Mouse (Mus musculus) midbrain, embryonic 13.5 days (tissue): ENCODE measurements around the gene Gstm7. TPM values are rescaled to one million over a fixed set of nuclear protein-coding genes. Genes with fewer than 3 reads are reported as not detected.
A peak's percentile ranks its signal among the peaks of the same experiment; 100 is the strongest.
"Not testable (repeated sequence)": the region's sequence is repeated elsewhere in the genome, so short reads cannot be mapped to it uniquely, and the experiment has no call there.

Experiments
- ATAC-seq: fragments of 200-750 bp; cut with Nextera tagmentation; 2 replicates; pipeline ENCODE4 v1.8.0; 2017; ENCODE audit warnings: mild to moderate bottlenecking, moderate TSS enrichment, moderate library complexity
- H3K27ac ChIP-seq: fragments of 300-500 bp; sonication (generic); 2 replicates; pipeline ENCODE4 v1.5.1; 2015; ENCODE audit warnings: inconsistent platforms, mild to moderate bottlenecking, moderate library complexity
- H3K27me3 ChIP-seq: fragments of 300-500 bp; sonication (generic); 2 replicates; pipeline ENCODE4 v1.6.1; 2015; ENCODE audit warnings: mild to moderate bottlenecking, inconsistent platforms
- H3K36me3 ChIP-seq: fragments of 300-500 bp; sonication (generic); 2 replicates; pipeline ENCODE4 v1.6.1; 2015; ENCODE audit warnings: mild to moderate bottlenecking, inconsistent platforms
- H3K4me1 ChIP-seq: fragments of 300-500 bp; sonication (generic); replicated peaks from 2 replicates; pipeline ENCODE4 v1.6.1; 2015; ENCODE audit warnings: inconsistent platforms
- H3K4me2 ChIP-seq: fragments of 300-500 bp; sonication (generic); replicated peaks from 2 replicates; pipeline ENCODE4 v1.6.1; 2015; ENCODE audit warnings: moderate library complexity, mild to moderate bottlenecking, inconsistent platforms
- H3K4me3 ChIP-seq: fragments of 300-500 bp; sonication (generic); replicated peaks from 2 replicates; pipeline ENCODE4 v1.5.1; 2015; ENCODE audit warnings: mild to moderate bottlenecking, inconsistent platforms
- H3K9ac ChIP-seq: fragments of 300-500 bp; sonication (generic); replicated peaks from 2 replicates; pipeline ENCODE4 v1.6.1; 2015; ENCODE audit warnings: mild to moderate bottlenecking, inconsistent platforms
- H3K9me3 ChIP-seq: fragments of 300-500 bp; sonication (generic); 2 replicates; pipeline ENCODE4 v1.6.1; 2016; ENCODE audit warnings: mild to moderate bottlenecking, inconsistent platforms
- WGBS: fragments of 180-500 bp; shearing (Covaris S2); methylation state at CpG from one replicate; pipeline ENCODE4 v1.1.7; 2015; 5-methylcytosine and 5-hydroxymethylcytosine counted together
- polyA plus RNA-seq: library from polyadenylated mRNA; unstranded; fragments of >200 nt; fragmentation: Nextera tagmentation; extraction: Ambion mirVana; gene quantifications from 2 replicates; pipeline ENCODE4 v1.2.1, GENCODE M21; 2015

The Gstm7 gene
- polyA plus RNA-seq, 1 experiment from 2014 or later, result 100 TPM

GRCm38 (mm10) chr3:107898691-107899090 lies 32.9 kb downstream of the Gstm7 start:
- Histone ChIP-seq H3K4me3 (no peak overlapping the region), H3K9ac (no peak overlapping the region), H3K36me3 (peaks cover 15% of the 10 kb centered on the region), H3K4me2 (no peak overlapping the region), H3K9me3 (no peaks in the 10 kb centered on the region), H3K4me1 (peaks cover 12% of the 10 kb centered on the region), H3K27ac (no peak overlapping the region), H3K27me3 (no peaks in the 10 kb centered on the region)
- 92% methylated on average over 13 of the region's 13 CpGs for WGBS
- ATAC-seq, result no peak

- Histone ChIP-seq H3K4me3 (peak within 1 kb of the TSS; percentile 69), H3K27me3 (no peaks in the 10 kb centered on the region), H3K36me3 (peaks cover 15% of the 10 kb centered on the region), H3K4me2 (peak within 1 kb of the TSS; percentile 67), H3K4me1 (peaks cover 12% of the 10 kb centered on the region), H3K9me3 (no peaks in the 10 kb centered on the region), H3K27ac (peak within 1 kb of the TSS; percentile 71), H3K9ac (peak within 1 kb of the TSS; percentile 81)
- 5% methylated on average over 39 of the region's 40 CpGs for WGBS
- peak; percentile 97 for ATAC-seq
Measured at GRCm38 (mm10) chr3:107895720-107896569, 35.7 kb downstream of the Gstm7 start, which contains the start of gene Gstm5. Gstm5 (plus strand) TSS chr3:107895821.

GRCm38 (mm10) chr3:107895194-107895719 lies 36.4 kb downstream of the Gstm7 start:
- H3K27ac ChIP-seq, result no peak overlapping the region
- H3K9me3 ChIP-seq, result no peaks in the 10 kb centered on the region
- peak overlapping the region; percentile 67 for H3K4me2 ChIP-seq
- H3K36me3 ChIP-seq, result peaks cover 15% of the 10 kb centered on the region
- H3K9ac ChIP-seq, result peak overlapping the region; percentile 81
- 16% methylated on average over 6 of the region's 6 CpGs for WGBS
- peak; percentile 62 for ATAC-seq
- H3K4me1 ChIP-seq, result peaks cover 12% of the 10 kb centered on the region
- H3K27me3 ChIP-seq, result no peaks in the 10 kb centered on the region
- H3K4me3 ChIP-seq, result peak overlapping the region; percentile 69

GRCm38 (mm10) chr3:107889236-107889635 lies 42.4 kb downstream of the Gstm7 start:
- H3K4me1 ChIP-seq, H3K9me3 ChIP-seq, H3K27ac ChIP-seq, ATAC-seq, H3K27me3 ChIP-seq, H3K36me3 ChIP-seq, H3K4me2 ChIP-seq, H3K9ac ChIP-seq, H3K4me3 ChIP-seq: not testable (repeated sequence)
- WGBS, result 87% methylated on average over 2 of the region's 2 CpGs

DNA sequence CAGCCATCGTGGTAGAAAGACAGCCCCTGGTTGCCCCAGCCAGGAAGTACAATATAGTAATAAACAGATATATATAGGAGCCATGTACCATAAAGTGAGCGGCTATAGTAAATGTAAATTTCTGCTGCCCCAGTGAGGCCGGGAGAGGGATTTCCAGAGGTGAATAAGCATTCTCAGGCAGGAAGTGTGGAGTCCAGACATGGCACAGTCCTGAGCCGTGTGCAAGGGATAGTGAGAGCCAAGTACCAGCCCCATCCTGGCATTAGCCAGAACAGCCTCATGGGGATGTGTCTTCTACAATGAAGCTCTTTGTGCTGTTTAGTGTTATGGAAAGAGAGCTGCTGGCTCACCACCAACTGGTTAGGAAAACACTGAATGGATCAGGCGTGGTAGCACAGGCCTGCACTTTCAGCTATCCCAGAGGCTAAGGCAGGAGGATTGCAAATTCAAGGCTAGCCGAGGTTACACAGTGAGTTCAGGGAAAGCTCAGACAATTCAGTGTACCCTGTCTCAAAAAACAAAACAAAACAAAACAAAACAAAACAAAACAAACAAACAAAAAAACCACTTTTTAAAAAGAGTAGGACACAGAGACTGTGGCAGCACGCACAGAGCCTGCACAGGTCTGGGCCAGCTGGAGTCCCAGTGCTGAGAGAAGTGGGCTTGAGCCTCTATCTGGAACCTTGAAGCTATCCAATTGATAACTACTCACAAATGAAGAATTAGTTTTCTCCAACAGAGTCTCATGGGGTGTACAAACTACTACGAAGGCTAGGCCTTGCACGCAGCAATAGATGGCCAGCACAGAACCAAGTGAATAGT lies 43.7 kb downstream of the Gstm7 start:
- H3K27ac ChIP-seq, result peak overlapping the region; percentile 14; the same call in 1 of the 2 replicates
- H3K27me3 ChIP-seq, result no peaks in the 10 kb centered on the region
- H3K36me3 ChIP-seq, result no peaks in the 10 kb centered on the region
- WGBS, result 84% methylated on average over 9 of the region's 9 CpGs
- no peak overlapping the region for H3K4me3 ChIP-seq
- no peak overlapping the region for H3K9ac ChIP-seq
- no peaks in the 10 kb centered on the region for H3K4me1 ChIP-seq
- peak; percentile 90 for ATAC-seq
- no peak overlapping the region for H3K4me2 ChIP-seq
- no peaks in the 10 kb centered on the region for H3K9me3 ChIP-seq

DNA sequence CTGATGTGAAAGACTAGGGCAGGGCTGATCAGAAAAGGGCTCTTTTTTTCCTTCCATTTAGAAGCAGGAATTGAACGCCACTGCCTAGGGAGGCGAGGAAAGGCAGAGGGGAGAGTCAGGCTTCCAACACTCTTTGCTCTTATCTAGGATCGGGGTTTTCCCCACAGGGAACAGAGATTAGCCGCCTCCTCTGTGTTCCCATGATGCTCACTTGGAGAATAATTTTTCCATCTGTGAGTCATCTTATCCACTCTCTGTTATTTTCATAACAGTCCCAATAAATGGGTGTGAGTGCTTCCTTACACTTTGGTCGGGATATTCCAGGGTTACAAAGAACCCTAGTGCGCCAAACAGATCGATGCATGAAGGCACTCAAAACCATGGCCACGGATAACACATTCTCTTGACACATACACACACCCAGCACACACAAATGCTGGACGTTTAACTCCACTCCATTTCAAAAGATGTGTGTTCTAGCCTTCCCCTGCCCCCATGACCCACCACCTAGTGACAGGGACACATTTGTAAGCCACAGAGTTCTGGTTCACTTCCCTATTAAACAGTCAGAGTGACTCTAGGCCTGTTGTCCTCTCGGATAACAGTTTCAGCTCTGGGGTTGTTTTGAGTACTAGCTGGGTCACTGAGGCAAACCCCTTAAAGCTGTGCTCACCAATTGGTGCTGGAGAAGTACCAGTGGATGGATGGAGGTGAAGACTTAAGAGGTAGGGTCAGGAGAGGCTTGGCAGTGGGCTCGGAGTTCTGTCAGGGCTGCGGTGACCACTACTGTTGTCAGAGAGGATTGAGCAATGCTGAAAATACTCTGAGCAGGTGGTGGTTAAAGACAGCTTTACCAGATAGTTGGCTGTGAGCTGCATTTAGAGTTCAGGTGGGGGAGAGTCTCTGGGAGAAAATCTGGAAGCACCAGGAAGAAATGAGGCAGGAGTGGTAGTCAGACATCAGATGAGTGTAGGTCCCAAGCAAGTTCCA lies 53.6 kb downstream of the Gstm7 start:
- H3K36me3 ChIP-seq, result no peaks in the 10 kb centered on the region
- no peak overlapping the region for H3K27ac ChIP-seq
- no peak overlapping the region for H3K9ac ChIP-seq
- no peak overlapping the region for H3K4me3 ChIP-seq
- H3K27me3 ChIP-seq, result no peaks in the 10 kb centered on the region
- no peaks in the 10 kb centered on the region for H3K4me1 ChIP-seq
- H3K4me2 ChIP-seq, result no peak overlapping the region
- WGBS, result 86% methylated on average over 12 of the region's 12 CpGs
- no peaks in the 10 kb centered on the region for H3K9me3 ChIP-seq
- ATAC-seq, result no peak

- ATAC-seq, result no peak
- H3K36me3 ChIP-seq, result no peaks in the 10 kb centered on the region
- H3K4me1 ChIP-seq, result no peaks in the 10 kb centered on the region
- H3K4me2 ChIP-seq, result no peak within 1 kb of the TSS
- H3K9ac ChIP-seq, result no peak within 1 kb of the TSS
- H3K9me3 ChIP-seq, result no peaks in the 10 kb centered on the region
- H3K27me3 ChIP-seq, result no peaks in the 10 kb centered on the region
- no peak within 1 kb of the TSS for H3K4me3 ChIP-seq
- H3K27ac ChIP-seq, result no peak within 1 kb of the TSS
- 89% methylated on average over 5 of the region's 5 CpGs for WGBS
Measured at GRCm38 (mm10) chr3:107877005-107877404, 54.6 kb downstream of the Gstm7 start, which contains the start of gene Eps8l3. Eps8l3 (plus strand) TSS chr3:107877229.

Other genes starting within 250 kb of the Gstm7 start
- gene Ahcyl1, start 235.3 kb downstream of the Gstm7 start, polyA plus RNA-seq, result 108 and 116 TPM in 2 replicates
- gene Csf1, start 171.3 kb downstream of the Gstm7 start, polyA plus RNA-seq, result 4.9 and 5.3 TPM in 2 replicates
- 0.36 TPM in 1 of 2 replicates, not detected in the other for gene Eps8l3, start 54.6 kb downstream of the Gstm7 start, polyA plus RNA-seq
- gene Gstm5, start 36.0 kb downstream of the Gstm7 start, polyA plus RNA-seq, result 236 and 245 TPM in 2 replicates
- gene Gstm6, start 11.9 kb upstream of the Gstm7 start, polyA plus RNA-seq, result 14.5 and 17.3 TPM in 2 replicates
- 0.26 TPM in 1 of 2 replicates, not detected in the other for gene Gstm3, start 37.5 kb upstream of the Gstm7 start, polyA plus RNA-seq
- 6.0 and 6.2 TPM in 2 replicates for gene Gstm2, start 54.6 kb upstream of the Gstm7 start, polyA plus RNA-seq
- gene Gstm1, start 86.2 kb upstream of the Gstm7 start, polyA plus RNA-seq, result 28.7 and 36.2 TPM in 2 replicates
- gene Gstm4, start 113.1 kb upstream of the Gstm7 start, polyA plus RNA-seq, result 13.8 and 14.2 TPM in 2 replicates
- 53.6 and 54.5 TPM in 2 replicates for gene Ampd2, start 154.8 kb upstream of the Gstm7 start, polyA plus RNA-seq
- gene Gnat2, start 161.0 kb upstream of the Gstm7 start, polyA plus RNA-seq, result 0.43 and 0.48 TPM in 2 replicates
- 148 and 152 TPM in 2 replicates for gene Gnai3, start 214.3 kb upstream of the Gstm7 start, polyA plus RNA-seq
- 2.0 and 2.1 TPM in 2 replicates for gene Gpr61, start 223.1 kb upstream of the Gstm7 start, polyA plus RNA-seq